Mouse (Mus musculus) liver, postnatal 0 days (tissue): Measurements from ENCODE around the gene Mre11a.

Source experiments
- CTCF ChIP-seq: sonication (generic); IDR thresholded peaks from 2 replicates; pipeline ENCODE4 v1.5.1; 2016; ENCODE audit warnings: antibody characterized with exemption, low read depth
- EP300 ChIP-seq: IDR thresholded peaks from 2 replicates; pipeline ENCODE4 v1.6.1; 2016; ENCODE audit warnings: antibody characterized with exemption, low read depth, mild to moderate bottlenecking

DNA sequence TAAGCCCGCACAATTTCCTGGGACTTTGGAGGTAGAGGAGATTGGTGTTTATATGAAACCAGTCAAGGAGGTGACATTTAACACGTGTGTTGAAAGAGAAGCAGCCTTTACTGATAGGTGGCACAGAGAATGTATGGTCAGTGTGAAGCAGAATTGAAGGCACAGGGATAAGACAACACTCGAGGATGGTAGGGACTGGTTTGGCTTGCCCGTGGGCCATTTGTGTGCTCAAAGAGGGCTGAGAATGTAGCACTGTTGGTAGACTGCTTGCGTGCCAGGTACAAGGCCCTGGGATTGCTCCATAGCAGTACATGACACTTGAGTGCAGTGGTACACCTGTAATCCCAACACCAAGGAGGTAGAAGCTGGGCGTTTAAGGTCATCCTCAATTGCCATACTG is 2.9 kb downstream of the Mre11a start:
- no peak for TF ChIP-seq CTCF
- TF ChIP-seq EP300: no peak
